Mouse (Mus musculus) regulatory T cell (primary cell): ENCODE data around the gene Tmem72.

Source experiments
- in situ Hi-C: fragments of 300-600 bp; cut with MboI, MseI; formaldehyde crosslinking; loops from one replicate; pipeline ENCODE4 v1.15.1; 2025; ENCODE audit warnings: high pct_unique_total_duplicates

Tmem72 gene

DNA sequence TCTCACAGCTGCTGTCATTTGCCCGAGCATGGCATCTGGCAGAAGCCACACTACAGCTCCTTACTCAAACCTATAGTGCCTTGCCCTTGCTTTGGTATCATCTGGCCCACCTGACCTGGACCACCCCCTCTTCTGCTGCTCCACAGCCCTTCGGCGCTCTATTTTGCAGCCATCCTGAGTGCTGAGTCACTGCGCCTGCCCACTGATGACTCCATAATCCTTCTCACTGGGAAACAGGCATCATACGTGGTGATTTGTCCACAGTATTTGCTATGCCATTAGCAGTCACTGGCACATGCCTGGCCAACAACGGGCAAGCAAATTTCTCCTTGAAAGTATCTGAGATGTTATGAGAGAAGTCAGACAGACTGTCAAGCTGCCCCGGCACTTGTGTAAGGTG, 66.9 kb downstream of the Tmem72 start:
- in situ Hi-C loops = loop anchor here (25.0 kb wide), 1 partner anchor 1187 kb away; the partner anchor contains the start of gene Zfp637

DNA sequence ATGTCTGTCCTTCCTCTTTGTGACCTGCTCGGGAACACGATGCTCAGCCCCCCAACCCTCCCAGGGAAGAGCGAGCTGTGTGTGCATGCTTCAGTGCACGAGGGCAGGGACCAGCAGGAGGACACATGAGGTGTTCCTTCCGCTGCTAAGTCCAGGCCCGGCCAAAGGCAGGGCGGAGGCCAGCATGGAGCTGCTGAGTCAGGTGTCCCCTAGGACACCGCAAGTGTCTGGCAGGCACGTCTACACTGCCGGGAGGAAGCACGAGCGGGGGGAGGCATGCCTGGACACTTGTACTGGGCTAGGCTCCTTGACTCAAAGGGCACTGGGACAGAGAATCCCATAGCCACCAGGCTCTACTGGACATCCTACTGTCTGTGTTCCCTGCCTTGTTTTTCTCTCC, 69.0 kb downstream of the Tmem72 start:
- in situ Hi-C loops = loop anchor here (25.0 kb wide), 1 partner anchor 1190 kb away; the partner anchor contains the start of gene Zfp637

DNA sequence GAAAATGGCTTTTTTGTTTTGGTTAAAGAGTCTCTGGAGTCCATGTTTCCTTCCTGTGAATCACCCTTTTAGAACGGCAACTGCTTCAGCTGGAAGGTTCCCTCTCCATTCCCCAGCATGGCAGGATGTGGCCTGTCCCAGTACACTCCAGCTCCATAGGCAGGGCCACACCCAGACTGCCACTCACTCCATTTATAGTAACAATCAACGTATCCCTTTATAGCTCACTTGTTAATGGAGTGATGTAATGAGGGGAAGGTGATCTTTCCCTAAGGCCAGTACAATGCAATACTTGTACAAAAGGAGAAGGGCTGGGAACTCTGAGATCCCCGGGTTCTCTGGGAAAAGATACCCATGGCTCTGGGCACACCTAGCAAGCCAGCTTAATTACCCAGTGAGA, 72.4 kb downstream of the Tmem72 start:
- in situ Hi-C loops = loop anchor here (25.0 kb wide), 1 partner anchor 1193 kb away; the partner anchor contains the start of gene Zfp637

DNA sequence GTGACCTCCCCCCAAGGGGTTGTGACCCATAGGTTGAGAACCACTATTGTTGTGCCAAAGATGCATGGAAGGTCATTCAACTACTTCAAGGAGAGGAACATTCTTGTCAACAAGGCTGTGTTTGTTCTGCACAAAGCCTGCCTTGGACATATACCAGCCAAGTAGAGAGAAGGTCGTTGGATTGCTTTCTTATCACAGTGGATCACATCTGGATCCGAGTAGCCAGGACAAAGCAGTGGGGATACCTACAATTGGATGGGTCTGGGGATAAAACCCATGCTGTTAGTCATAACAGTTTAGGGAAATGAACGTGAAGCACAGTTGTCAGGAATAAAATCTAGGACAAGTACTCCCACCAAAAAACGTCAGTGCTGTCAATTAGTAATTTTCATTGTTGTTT, 72.8 kb downstream of the Tmem72 start:
- in situ Hi-C loops = loop anchor here (25.0 kb wide), 1 partner anchor 1193 kb away; the partner anchor contains the start of gene Zfp637

DNA sequence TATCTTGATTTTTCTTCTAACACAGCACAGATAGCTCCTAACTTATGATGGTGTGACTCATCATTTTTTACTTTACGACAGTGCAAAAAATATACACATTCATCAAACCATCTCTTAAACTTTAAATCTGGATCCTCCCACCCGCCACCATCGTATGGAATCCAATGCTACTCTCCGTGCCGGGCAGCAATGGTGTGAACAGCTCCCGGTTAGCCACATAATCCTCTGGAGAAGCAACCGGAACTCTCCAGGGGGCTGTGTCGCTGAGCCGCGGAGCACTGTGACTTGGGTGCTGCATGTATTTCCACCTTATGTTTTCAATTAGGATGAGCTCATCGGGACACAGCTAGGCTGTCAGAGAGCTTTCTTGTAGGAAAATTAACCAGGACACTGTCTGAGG, 73.8 kb downstream of the Tmem72 start:
- in situ Hi-C loops = loop anchor here (25.0 kb wide), 1 partner anchor 1194 kb away; the partner anchor contains the start of gene Zfp637

DNA sequence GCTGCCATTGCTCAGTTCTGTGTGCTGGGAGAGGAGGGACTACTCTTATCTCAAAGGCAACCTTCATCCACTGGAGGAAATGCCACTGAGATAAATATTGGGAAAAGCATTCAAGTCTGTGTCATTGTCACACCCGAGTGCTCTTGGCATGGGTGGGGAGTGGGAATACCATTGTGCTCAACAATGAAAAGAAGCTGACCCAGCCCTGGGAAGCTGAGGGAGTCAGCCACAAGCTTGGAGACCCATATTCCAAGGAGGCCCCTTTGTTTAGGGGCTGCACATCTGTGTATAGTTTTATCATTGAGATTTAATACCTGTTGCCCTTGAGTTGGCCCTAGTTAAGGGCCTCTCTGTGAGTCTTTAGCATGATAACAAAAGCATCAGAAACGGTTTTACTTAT, 77.0 kb downstream of the Tmem72 start:
- in situ Hi-C loops = loop anchor here (25.0 kb wide), 1 partner anchor 1198 kb away; the partner anchor contains the start of gene Zfp637

DNA sequence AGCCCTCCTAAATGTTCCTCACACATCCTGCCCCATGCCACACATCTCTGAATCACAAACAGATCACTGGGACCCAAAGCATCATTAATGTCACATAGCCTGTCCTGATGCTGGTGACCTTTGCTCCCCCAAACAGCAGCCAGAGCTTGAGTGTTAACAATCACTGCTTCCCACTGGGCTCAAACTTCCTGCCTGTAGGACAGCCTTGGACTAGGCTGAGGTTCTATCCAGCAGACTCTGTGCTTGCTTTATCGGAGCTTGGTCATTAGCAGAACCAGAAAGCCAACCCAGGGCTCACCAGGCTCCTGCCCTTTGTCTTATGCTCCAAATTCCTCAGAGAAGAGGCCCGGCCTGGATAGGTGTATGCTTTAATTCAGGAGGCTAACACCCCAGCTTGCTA, 77.8 kb downstream of the Tmem72 start:
- in situ Hi-C loops = loop anchor here (25.0 kb wide), 1 partner anchor 1198 kb away; the partner anchor contains the start of gene Zfp637

DNA sequence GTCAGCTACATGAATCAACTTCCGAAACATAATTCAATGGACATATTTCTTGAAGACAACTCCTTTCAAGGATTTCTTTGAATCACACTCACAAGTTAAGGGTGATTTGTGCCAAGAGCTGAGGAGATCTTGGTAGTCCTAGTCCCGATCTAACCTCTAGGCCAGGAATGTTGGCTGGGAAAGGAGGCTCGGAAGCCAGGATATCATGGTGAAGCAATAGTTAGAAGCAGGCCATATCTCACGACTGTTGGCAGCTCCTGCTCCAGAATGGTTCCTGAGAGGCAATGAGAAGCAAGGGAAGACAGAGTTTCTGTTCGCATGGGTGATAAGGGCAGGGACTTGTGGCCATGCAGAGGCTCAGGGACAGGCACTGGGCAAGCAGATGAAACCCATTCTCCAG, 79.2 kb downstream of the Tmem72 start:
- in situ Hi-C loops = loop anchor here (25.0 kb wide), 1 partner anchor 1200 kb away; the partner anchor contains the start of gene Zfp637

DNA sequence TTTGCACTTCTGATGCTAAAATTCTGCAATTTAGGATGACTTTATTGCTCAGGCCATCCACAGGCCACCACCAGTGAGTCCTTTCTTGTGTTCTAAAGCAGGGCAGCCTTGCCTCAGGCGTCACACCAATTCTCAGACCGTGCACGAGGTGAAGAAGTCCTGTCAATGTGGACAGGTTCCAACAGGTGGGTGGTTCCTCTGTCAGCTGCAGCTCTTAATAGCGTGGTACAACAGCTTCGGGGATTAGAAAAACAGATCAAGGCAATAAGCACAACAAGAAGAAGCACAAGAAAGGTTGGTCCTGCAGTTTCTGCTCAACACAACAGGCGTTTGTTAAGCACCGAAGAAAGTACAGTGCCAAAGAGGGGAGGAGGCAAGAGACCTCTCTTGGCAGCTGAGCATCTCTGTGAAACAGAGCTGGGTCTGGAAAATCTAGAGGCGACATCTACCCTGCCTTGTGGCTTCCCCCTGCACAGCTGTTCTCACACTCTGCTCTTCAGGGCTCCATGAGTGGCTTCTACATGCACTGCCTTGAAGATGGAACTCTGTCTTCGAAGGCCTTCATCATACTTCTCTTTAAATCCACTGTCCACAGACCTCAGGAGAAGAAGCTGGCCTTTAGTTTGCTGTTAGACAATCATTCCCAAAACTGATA, 80.0 kb downstream of the Tmem72 start:
- in situ Hi-C loops = loop anchor here (25.0 kb wide), 1 partner anchor 1201 kb away; the partner anchor contains the start of gene Zfp637

DNA sequence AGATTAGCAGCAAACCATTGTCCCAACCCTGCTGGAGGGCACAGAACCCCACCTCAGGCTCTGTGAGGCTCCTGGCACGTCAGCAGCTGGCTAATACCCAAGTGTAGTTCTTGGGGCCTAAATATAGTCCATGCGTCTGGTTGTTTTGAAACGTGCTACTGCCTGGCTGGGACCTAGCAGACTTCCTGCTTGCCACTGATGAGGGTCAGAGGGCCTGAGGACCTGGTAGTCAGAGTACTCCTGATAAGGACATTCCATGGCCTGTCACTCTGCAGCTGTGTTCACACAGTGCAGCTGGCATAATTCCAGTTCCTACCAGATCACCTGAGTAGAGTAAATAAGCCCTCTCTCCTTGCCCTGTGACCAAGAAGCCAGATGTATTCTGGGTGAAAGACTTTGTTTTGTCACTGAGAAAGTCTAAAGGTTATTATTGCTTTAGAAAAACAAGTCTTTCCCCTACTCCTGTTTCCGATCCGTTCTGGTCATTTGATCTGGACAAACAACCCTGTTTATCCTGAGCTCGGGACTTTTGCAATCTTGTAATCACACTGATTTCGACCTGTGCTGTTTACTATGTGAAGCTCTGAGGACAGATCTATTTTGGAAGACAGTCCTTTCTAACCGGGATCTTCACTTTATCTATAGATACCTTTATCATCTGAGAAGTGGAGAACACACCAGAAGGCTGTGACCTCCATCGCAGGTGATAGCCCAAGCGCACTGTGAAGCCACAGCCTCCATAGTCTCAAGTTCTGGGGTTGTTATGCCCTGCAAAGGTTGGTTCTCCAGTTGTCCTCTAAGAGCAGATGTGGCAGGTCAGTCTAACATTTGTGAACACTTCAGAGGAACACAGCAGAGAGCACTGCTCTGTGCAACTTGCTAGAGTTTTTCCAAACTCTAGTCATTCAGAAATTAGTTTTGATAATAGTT, 81.2 kb downstream of the Tmem72 start:
- in situ Hi-C loops = loop anchor here (25.0 kb wide), 1 partner anchor 1202 kb away; the partner anchor contains the start of gene Zfp637

DNA sequence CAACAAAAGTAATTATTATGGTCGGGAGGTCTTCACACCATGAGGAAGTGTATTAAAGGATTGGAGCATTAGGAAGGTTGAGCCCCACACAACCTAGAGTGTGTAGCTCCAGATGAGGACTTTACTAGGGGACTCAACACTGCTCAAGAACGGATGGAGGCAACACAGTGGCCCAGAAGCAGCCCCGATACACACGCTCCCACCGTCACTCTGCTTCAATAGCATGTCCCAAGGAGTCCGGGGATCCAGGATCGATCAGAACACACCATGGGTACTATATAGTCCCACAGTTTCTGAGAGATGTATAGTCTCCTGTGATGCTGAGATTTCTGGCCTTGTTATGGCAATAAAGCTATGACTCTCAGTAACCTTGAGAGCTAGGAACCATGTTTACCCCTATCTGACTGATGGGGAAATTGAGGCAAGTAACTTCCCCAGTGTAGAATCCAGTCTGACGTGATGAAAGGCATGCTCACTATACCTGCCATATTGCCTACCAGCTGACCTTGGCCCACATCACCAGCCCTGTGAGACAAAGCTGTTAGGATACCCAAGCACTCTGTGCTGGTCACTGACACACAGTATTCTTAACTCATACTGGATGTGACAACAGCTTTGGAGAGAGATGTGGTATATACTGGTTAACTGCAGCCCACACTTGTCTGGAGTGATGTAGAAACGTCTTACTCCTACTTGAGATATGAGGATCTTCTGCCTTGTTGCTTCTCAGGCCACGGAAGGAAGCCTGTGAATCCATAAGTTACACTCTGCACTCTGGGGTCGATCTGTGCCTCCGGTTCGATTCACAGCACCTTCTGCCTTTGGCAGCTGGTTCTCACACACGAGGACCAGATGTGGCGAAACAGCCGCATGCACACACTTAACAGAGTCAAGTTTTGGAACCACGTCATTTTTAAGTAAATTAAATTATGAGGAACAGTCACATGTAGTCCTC, 82.7 kb downstream of the Tmem72 start:
- in situ Hi-C loops = loop anchor here (25.0 kb wide), 1 partner anchor 1203 kb away; the partner anchor contains the start of gene Zfp637

DNA sequence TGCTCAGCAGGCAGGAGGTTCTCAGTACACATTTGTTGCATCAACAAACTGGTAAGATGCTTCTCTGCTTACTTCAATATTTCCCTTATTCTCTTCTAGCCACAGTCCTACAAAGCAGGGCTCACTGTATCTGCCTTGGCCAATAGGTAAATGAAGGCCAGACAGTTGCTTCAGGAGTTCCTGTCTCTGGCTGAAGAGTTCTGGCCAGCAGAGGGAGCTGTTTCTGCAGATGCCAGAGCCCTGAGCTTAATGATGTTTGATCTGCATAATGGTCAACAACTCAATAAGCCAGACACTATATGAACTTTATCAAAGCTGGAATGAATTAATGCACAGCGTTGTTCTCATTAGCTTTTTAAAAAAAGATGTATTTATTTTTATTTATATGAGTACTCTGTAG, 84.6 kb downstream of the Tmem72 start:
- in situ Hi-C loops = loop anchor here (25.0 kb wide), 1 partner anchor 1205 kb away; the partner anchor contains the start of gene Zfp637

DNA sequence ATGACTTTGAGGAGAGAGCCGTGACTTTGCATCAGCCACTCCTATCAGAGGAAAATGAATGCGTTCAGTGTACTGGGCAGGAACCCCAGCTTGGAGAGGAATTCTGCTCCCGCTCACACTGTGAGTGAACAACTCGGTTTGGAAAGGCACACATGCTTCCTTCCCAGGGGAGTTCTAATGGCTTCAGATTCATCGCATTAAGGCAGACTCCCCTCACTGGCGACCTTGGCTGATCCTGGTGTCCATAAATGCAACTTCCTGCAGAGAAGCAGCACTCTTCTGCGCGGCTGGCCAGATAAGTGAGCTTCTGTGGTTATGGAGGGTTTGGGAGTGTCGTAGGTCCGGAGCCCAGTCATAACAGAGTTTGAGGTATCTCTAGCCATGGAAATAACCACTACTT, 86.9 kb downstream of the Tmem72 start:
- in situ Hi-C loops = loop anchor here (25.0 kb wide), 1 partner anchor 1208 kb away; the partner anchor contains the start of gene Zfp637
